Comparison of ENCODE assay signal across 9 mouse cellular contexts in the genomic region with DNA sequence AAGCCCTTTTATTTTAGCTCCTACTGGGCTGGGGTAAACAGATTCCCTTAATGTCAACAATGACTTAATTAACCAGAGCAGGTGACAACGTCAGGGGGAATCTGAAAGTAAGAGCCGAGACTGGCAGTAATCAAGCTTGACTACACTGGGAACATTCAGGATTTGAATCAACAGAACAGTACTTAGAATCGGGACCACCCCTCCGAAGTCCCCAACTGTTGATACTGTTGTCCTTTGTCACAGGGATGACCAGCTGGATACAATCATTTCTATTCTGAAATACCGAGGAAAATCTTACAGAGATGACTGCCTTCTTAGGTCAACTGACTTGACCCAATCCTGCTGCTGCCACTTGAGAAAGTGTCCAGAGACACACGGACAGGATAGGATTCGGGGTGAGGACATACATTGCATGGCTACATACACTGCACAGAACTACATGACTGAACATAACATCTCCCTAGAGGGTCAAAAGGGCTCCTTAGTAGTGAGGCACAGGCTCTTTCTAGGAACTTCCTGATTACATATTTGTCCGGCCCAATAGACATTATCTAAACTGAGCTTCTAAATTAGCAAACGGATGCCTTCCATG.
DNase-seq lines count a peak whose midpoint lies in the region; ATAC-seq and TF ChIP-seq lines count a peak whose summit lies in the region.
"Had no signal": no experiment of that assay in that cellular context is flagged by ENCODE, and none has a peak within 500 bp of the region (broad histone marks: within the 10 kb centered on the region; RNA-seq: fewer than 3 reads in every experiment).

No protein-coding gene starts in this region.

- 23% methylated on average over 9 of the region's 9 CpGs for WGBS in heart, embryonic 11.5 days (ENCODE audit: insufficient replicate concordance)
- WGBS in midbrain, embryonic 10.5 days, result 21% methylated on average over 9 of the region's 9 CpGs
- 30% methylated on average over 9 of the region's 9 CpGs for WGBS in midbrain, embryonic 15.5 days
- WGBS in limb, embryonic 10.5 days, result 28% methylated on average over 9 of the region's 9 CpGs
- WGBS in stomach, embryonic 16.5 days, result 17% methylated on average over 9 of the region's 9 CpGs

- no peak overlapping the region for H3K27ac ChIP-seq in heart, embryonic 11.5 days (ENCODE audit: low read depth, low read length)
- H3K27ac ChIP-seq in midbrain, embryonic 10.5 days (replicated peaks), result peak overlapping the region; percentile 52; the same call in 1 of the 2 replicates
- no peak overlapping the region for H3K27ac ChIP-seq in midbrain, embryonic 15.5 days
- peak overlapping the region; percentile 68; the same call in 1 of the 2 replicates for H3K27ac ChIP-seq in limb, embryonic 10.5 days
- H3K27ac ChIP-seq in stomach, embryonic 16.5 days (ENCODE audit: low read length), result peak overlapping the region; percentile 65
- H3K27ac ChIP-seq in gastrocnemius, adult 2 months, result no peak overlapping the region
- H3K27ac ChIP-seq: liver, embryonic 15.5 days had no signal

- H3K27me3 ChIP-seq in heart, embryonic 11.5 days (ENCODE audit: control insufficient read depth, insufficient read depth, low read length), result no peaks in the 10 kb centered on the region
- peaks cover 63% of the 10 kb centered on the region for H3K27me3 ChIP-seq in midbrain, embryonic 10.5 days (ENCODE audit: low read depth, poor library complexity, severe bottlenecking)
- H3K27me3 ChIP-seq in midbrain, embryonic 15.5 days (replicated peaks), result no peaks in the 10 kb centered on the region; the same call in none of the 2 replicates
- peaks cover 38% of the 10 kb centered on the region for H3K27me3 ChIP-seq in limb, embryonic 10.5 days (ENCODE audit: low read depth, poor library complexity, severe bottlenecking)
- no peaks in the 10 kb centered on the region for H3K27me3 ChIP-seq in stomach, embryonic 16.5 days (ENCODE audit: control insufficient read depth, insufficient read depth, low read length)

- intact Hi-C loops in gastrocnemius, adult 2 months (cut with DNase I), result no loop called here

- peak overlapping the region; percentile 8; the same call in 1 of the 2 replicates for H3K4me2 ChIP-seq in heart, embryonic 11.5 days
- H3K4me2 ChIP-seq in midbrain, embryonic 15.5 days, result no peak overlapping the region
- H3K4me2 ChIP-seq in stomach, embryonic 16.5 days (ENCODE audit: low read depth, low read length), result peak overlapping the region; percentile 75
- H3K4me2 ChIP-seq: liver, embryonic 15.5 days had no signal

- TF ChIP-seq CTCF in gastrocnemius, adult 2 months (IDR thresholded peaks at IDR 0.05), result no peak

- no peak overlapping the region for H3K9ac ChIP-seq in heart, embryonic 11.5 days (ENCODE audit: low read depth, low read length)
- no peak overlapping the region for H3K9ac ChIP-seq in midbrain, embryonic 15.5 days
- H3K9ac ChIP-seq in stomach, embryonic 16.5 days (ENCODE audit: low read length), result peak overlapping the region; percentile 33
- H3K9ac ChIP-seq: liver, embryonic 15.5 days had no signal

- H3K36me3 ChIP-seq in heart, embryonic 11.5 days (ENCODE audit: control insufficient read depth, insufficient read depth, low read length), result no peaks in the 10 kb centered on the region; the same call in 1 of the 2 replicates
- peaks cover 72% of the 10 kb centered on the region for H3K36me3 ChIP-seq in midbrain, embryonic 10.5 days
- no peaks in the 10 kb centered on the region for H3K36me3 ChIP-seq in midbrain, embryonic 15.5 days (replicated peaks)
- H3K36me3 ChIP-seq in limb, embryonic 10.5 days, result peaks cover 21% of the 10 kb centered on the region
- 0 out of 2 replicates have a peak, but pooled peaks cover 4% of the 10 kb centered on the region for H3K36me3 ChIP-seq in stomach, embryonic 16.5 days (ENCODE audit: control insufficient read depth, insufficient read depth, low read length)
- H3K36me3 ChIP-seq: liver, embryonic 15.5 days had no signal

- no peak for DNase-seq in heart, adult 8-10 months (ENCODE audit: low spot score)
- no peak for DNase-seq in midbrain, embryonic 10.5 days (ENCODE audit: low spot score)
- no peak for DNase-seq in limb, embryonic 10.5 days (ENCODE audit: low spot score)
- no peak for DNase-seq in gastrocnemius, adult 2 months
- no peak for DNase-seq in ovary, postnatal 14 days (ENCODE audit: low spot score)

- ATAC-seq in heart, embryonic 11.5 days (replicated peaks; ENCODE audit: insufficient number of reproducible peaks, low FRiP score, low TSS enrichment), result no peak
- ATAC-seq in midbrain, embryonic 15.5 days (replicated peaks), result no peak
- peak; percentile 55; the same call in 1 of the 2 replicates for ATAC-seq in stomach, embryonic 16.5 days (ENCODE audit: insufficient read depth, low FRiP score)

- H3K4me1 ChIP-seq in heart, embryonic 11.5 days (ENCODE audit: control insufficient read depth, insufficient read depth, low read length), result peaks cover 30% of the 10 kb centered on the region
- peaks cover 93% of the 10 kb centered on the region for H3K4me1 ChIP-seq in midbrain, embryonic 10.5 days
- H3K4me1 ChIP-seq in midbrain, embryonic 15.5 days, result peaks cover 48% of the 10 kb centered on the region
- peaks cover 85% of the 10 kb centered on the region for H3K4me1 ChIP-seq in limb, embryonic 10.5 days
- peaks cover 57% of the 10 kb centered on the region for H3K4me1 ChIP-seq in stomach, embryonic 16.5 days (ENCODE audit: control insufficient read depth, insufficient read depth, low read length)
- H3K4me1 ChIP-seq: liver, embryonic 15.5 days had no signal

- no peaks in the 10 kb centered on the region for H3K9me3 ChIP-seq in heart, embryonic 11.5 days (replicated peaks; ENCODE audit: control insufficient read depth, low read length)
- no peaks in the 10 kb centered on the region for H3K9me3 ChIP-seq in midbrain, embryonic 10.5 days (replicated peaks)
- no peaks in the 10 kb centered on the region for H3K9me3 ChIP-seq in midbrain, embryonic 15.5 days
- H3K9me3 ChIP-seq in limb, embryonic 10.5 days (replicated peaks), result no peaks in the 10 kb centered on the region
- H3K9me3 ChIP-seq in stomach, embryonic 16.5 days (replicated peaks; ENCODE audit: control insufficient read depth, low read length), result no peaks in the 10 kb centered on the region
- H3K9me3 ChIP-seq: liver, embryonic 15.5 days had no signal

- H3K4me3 ChIP-seq in heart, embryonic 11.5 days (ENCODE audit: low read depth, low read length), result no peak overlapping the region
- H3K4me3 ChIP-seq in midbrain, embryonic 10.5 days, result peak overlapping the region; percentile 93
- H3K4me3 ChIP-seq in midbrain, embryonic 15.5 days, result no peak overlapping the region
- 0 out of 2 replicates have a peak overlapping the region, but pooled peaks have one; percentile 14 for H3K4me3 ChIP-seq in limb, embryonic 10.5 days
- peak overlapping the region; percentile 77 for H3K4me3 ChIP-seq in stomach, embryonic 16.5 days (replicated peaks; ENCODE audit: low read length)
- no peak overlapping the region for H3K4me3 ChIP-seq in gastrocnemius, adult 2 months
- H3K4me3 ChIP-seq: liver, embryonic 15.5 days had no signal

Comparison
In these comparisons a context has a peak if more than half of its experiments do, and no peak if none do; other contexts are left out.
1. H3K27ac ChIP-seq: peak in midbrain, embryonic 10.5 days (single experiment), limb, embryonic 10.5 days (single experiment) and stomach, embryonic 16.5 days (single experiment); none in heart, embryonic 11.5 days (single experiment), midbrain, embryonic 15.5 days (single experiment) and gastrocnemius, adult 2 months (single experiment).
2. H3K4me3 ChIP-seq: peak in midbrain, embryonic 10.5 days (single experiment), limb, embryonic 10.5 days (single experiment) and stomach, embryonic 16.5 days (single experiment); none in heart, embryonic 11.5 days (single experiment), midbrain, embryonic 15.5 days (single experiment) and gastrocnemius, adult 2 months (single experiment).